Comparison of ENCODE assay signal across 12 mouse cellular contexts in the genomic region with DNA sequence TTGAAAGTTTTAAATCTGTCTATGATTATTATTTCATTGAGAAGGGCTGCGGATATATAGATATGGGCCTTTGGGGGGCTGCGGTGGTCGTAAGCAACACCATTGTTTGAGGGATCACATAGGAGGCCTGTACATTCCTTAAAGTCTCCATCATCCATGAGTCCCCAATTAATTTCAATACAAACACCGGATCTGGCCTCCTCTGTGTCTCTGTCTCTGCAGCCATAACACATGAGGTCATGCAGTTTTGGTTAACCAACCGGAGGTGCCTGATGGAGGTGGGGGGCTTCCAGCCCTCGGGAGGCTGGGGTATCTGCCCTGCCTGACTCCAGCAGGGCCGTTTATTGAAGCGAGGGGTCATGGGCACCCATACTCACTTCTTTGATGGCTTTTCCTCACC. TPM values are rescaled to one million over a fixed set of nuclear protein-coding genes. Genes with fewer than 3 reads are reported as not detected.
DNase-seq lines count a peak whose midpoint lies in the region; ATAC-seq and TF ChIP-seq lines count a peak whose summit lies in the region.
"Had no signal": no experiment of that assay in that cellular context is flagged by ENCODE, and none has a peak within 500 bp of the region (broad histone marks: within the 10 kb centered on the region; RNA-seq: fewer than 3 reads in every experiment).

No protein-coding gene starts in this region.

- H3K27ac ChIP-seq in gastrocnemius, adult 2 months = peak overlapping the region; percentile 83
- peak overlapping the region; percentile 64; the same call in 1 of the 2 replicates for H3K27ac ChIP-seq in lung, embryonic 14.5 days (ENCODE audit: low read depth)
- H3K27ac ChIP-seq in heart, embryonic 16.5 days (ENCODE audit: low read length) = peak overlapping the region; percentile 76

- DNase-seq in gastrocnemius, adult 2 months = no peak
- no peak for DNase-seq in gastrocnemius, postnatal 10 days
- DNase-seq in lung, embryonic 14.5 days = peak; percentile 28
- no peak for DNase-seq in lung, adult 18-20 months
- DNase-seq in retina, embryonic 14.5 days (ENCODE audit: low spot score) = peak; percentile 48
- no peak for DNase-seq in cerebellum, adult 11-12 months
- DNase-seq: cerebellum, postnatal 25 days had no signal

- H3K27me3 ChIP-seq in lung, embryonic 14.5 days (ENCODE audit: insufficient read depth, low read length) = no peaks in the 10 kb centered on the region
- no peaks in the 10 kb centered on the region for H3K27me3 ChIP-seq in heart, embryonic 16.5 days (ENCODE audit: control insufficient read depth, insufficient read depth, low read length)
- H3K27me3 ChIP-seq: forebrain, embryonic 12.5 days had no signal

- 0 out of 2 replicates have a peak, but pooled peaks cover 4% of the 10 kb centered on the region for H3K4me1 ChIP-seq in lung, embryonic 14.5 days (ENCODE audit: insufficient read depth)
- H3K4me1 ChIP-seq in heart, embryonic 16.5 days (ENCODE audit: control insufficient read depth, insufficient read depth, low read length) = peaks cover 19% of the 10 kb centered on the region

- peak overlapping the region; percentile 43; the same call in 1 of the 2 replicates for H3K4me3 ChIP-seq in gastrocnemius, adult 2 months
- H3K4me3 ChIP-seq in lung, embryonic 14.5 days (ENCODE audit: low read depth, low read length) = no peak overlapping the region
- no peak overlapping the region for H3K4me3 ChIP-seq in heart, embryonic 16.5 days (ENCODE audit: low read length)
- H3K4me3 ChIP-seq: forebrain, embryonic 12.5 days had no signal

- 54% methylated on average over 8 of the region's 8 CpGs for WGBS in lung, embryonic 14.5 days
- WGBS in heart, embryonic 16.5 days = 51% methylated on average over 8 of the region's 8 CpGs

- H3K9ac ChIP-seq in lung, embryonic 14.5 days = no peak overlapping the region
- no peak overlapping the region for H3K9ac ChIP-seq in heart, embryonic 16.5 days (ENCODE audit: low read length)
- H3K9ac ChIP-seq: forebrain, embryonic 12.5 days had no signal

- H3K36me3 ChIP-seq in lung, embryonic 14.5 days (ENCODE audit: insufficient read depth) = no peaks in the 10 kb centered on the region
- no peaks in the 10 kb centered on the region for H3K36me3 ChIP-seq in heart, embryonic 16.5 days (ENCODE audit: control insufficient read depth, insufficient read depth)
- H3K36me3 ChIP-seq: forebrain, embryonic 12.5 days had no signal

- no peak for TF ChIP-seq CTCF in gastrocnemius, adult 2 months (IDR thresholded peaks at IDR 0.05)
- TF ChIP-seq CTCF in lung, embryonic 14.5 days (IDR thresholded peaks at IDR 0.05; ENCODE audit: low read depth) = no peak

- ATAC-seq in lung, embryonic 14.5 days (ENCODE audit: insufficient read depth) = peak; percentile 25; the same call in 1 of the 2 replicates
- no peak for ATAC-seq in heart, embryonic 16.5 days (replicated peaks; ENCODE audit: extremely low read depth, insufficient read depth, low FRiP score)
- ATAC-seq in activated CD4-positive, CD25-positive, alpha-beta regulatory T cell, adult 4 months = no peak

- H3K9me3 ChIP-seq in lung, embryonic 14.5 days (ENCODE audit: low read depth, low read length) = no peaks in the 10 kb centered on the region
- no peaks in the 10 kb centered on the region for H3K9me3 ChIP-seq in heart, embryonic 16.5 days (replicated peaks; ENCODE audit: control insufficient read depth, low read length)
- H3K9me3 ChIP-seq: forebrain, embryonic 12.5 days had no signal

- intact Hi-C loops in gastrocnemius, adult 2 months (cut with DNase I) = loop anchor here (5.0 kb wide), 1 partner anchor 52 kb away; no protein-coding TSS in a partner anchor

- no peak overlapping the region; the same call in 1 of the 2 replicates for H3K4me2 ChIP-seq in lung, embryonic 14.5 days
- H3K4me2 ChIP-seq in heart, embryonic 16.5 days (ENCODE audit: low read depth, low read length) = no peak overlapping the region
- H3K4me2 ChIP-seq: forebrain, embryonic 12.5 days had no signal

RNA-seq across cellular contexts. Expression of a gene that starts 45.4 kb away (rescaled TPM):
- 1 to 10 TPM; 2.7 to 3.1 TPM for total RNA-seq in gastrocnemius, adult 2 months (2021)
- total RNA-seq in gastrocnemius, postnatal 10 days (2021) = 1 to 10 TPM; 5.6 to 6.8 TPM
- 14.6 and 14.8 TPM in 2 replicates for polyA plus RNA-seq in lung, embryonic 14.5 days (2014; fragmentation: Nextera tagmentation; extraction: Ambion mirVana)
- polyA plus RNA-seq in heart, embryonic 16.5 days (2015; fragmentation: Nextera tagmentation; extraction: Ambion mirVana) = 3.3 and 4.2 TPM in 2 replicates
- 1 to 10 TPM in 1 of 2 experiments, not detected in 1; 1.0 TPM for polyA plus RNA-seq in activated CD4-positive, CD25-positive, alpha-beta regulatory T cell, adult 4 months (2017; shearing (Covaris generic))
- total RNA-seq: granulocyte monocyte progenitor cell, adult 5-6 weeks; megakaryocyte-erythroid progenitor cell, adult 5-6 weeks had no signal

Comparison
In these comparisons a context has a peak if more than half of its experiments do, and no peak if none do; other contexts are left out.
1. DNase-seq: peak in lung, embryonic 14.5 days (single experiment) and retina, embryonic 14.5 days (single experiment); none in gastrocnemius, adult 2 months (single experiment), gastrocnemius, postnatal 10 days (single experiment), lung, adult 18-20 months (0 of 2) and cerebellum, adult 11-12 months (single experiment).
2. Peak in every context shown above with its lines, with median percentiles within 50 percentile points of each other: H3K27ac ChIP-seq.